Mouse (Mus musculus) R1 (cell line): ENCODE results near the gene 4930523C07Rik.

Source experiments
- DNase-seq: peaks from one replicate; pipeline ENCODE4 v3.0.0-alpha.2; 2018; ENCODE audit warnings: low read depth, low spot score

Gene 4930523C07Rik

GRCm38 (mm10) chr1:160099659-160100302 is 55.6 kb downstream of the 4930523C07Rik start:
- DNase-seq, result peak; percentile 23

DNA sequence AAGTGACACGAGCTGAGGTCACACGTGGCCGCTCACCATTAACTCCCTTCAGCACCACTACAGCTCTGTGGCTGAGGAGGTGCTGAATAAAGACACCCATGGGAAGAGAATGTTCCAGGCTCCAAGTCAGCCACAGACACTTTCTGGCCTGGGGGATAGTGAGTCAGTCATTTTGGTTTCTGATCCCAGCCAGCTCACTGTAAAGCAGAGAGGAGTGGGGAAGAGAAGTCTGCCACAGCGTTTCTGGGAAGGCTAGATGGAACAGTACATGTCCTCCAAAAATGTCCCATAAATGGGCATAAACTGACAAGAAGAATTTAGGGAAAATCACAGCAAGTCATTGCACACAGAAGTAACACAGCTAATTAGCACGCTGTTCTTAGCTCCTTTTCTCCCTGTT is 56.8 kb downstream of the 4930523C07Rik start:
- no peak for DNase-seq

GRCm38 (mm10) chr1:160105426-160105825 is 61.2 kb downstream of the 4930523C07Rik start:
- no peak for DNase-seq

DNA sequence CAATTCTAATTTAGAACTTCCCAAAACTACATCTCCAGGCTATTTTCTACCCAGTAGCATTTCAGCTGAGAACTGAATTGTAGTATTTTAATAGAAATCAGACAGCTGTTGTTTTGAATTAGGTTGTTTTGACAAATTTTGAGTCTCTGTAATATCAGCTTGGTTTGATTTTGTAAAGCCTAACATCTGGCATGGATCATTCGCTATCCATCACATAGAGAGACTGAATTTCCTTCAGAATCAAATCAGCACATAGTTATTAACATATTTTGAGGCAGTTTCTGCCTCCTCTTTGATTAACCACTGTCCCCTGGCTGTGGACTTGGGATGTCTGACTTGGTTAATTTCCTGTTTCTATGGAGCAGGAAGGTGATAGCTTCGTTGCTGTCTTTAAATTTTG is 64.4 kb downstream of the 4930523C07Rik start:
- no peak for DNase-seq

GRCm38 (mm10) chr1:160123957-160124356 is 79.8 kb downstream of the 4930523C07Rik start:
- DNase-seq, result no peak
